Mouse (Mus musculus) kidney, adult 2 months (tissue): ENCODE measurements around the gene Slc11a1.

ENCODE experiments used
- CTCF ChIP-seq: fragments of 200-500 bp; conservative IDR thresholded peaks from 2 replicates; pipeline ENCODE4 v1.5.1; 2011; ENCODE audit warnings: low read depth, mild to moderate bottlenecking, control low read depth, low read length, moderate library complexity, mixed read lengths; ENCODE audit not compliant: insufficient read depth, insufficient read length
- POLR2A ChIP-seq: fragments of 200-500 bp; IDR thresholded peaks from one replicate; pipeline ENCODE4 v1.6.1; 2011; ENCODE audit warnings: low read depth, low read length, control low read depth

DNA sequence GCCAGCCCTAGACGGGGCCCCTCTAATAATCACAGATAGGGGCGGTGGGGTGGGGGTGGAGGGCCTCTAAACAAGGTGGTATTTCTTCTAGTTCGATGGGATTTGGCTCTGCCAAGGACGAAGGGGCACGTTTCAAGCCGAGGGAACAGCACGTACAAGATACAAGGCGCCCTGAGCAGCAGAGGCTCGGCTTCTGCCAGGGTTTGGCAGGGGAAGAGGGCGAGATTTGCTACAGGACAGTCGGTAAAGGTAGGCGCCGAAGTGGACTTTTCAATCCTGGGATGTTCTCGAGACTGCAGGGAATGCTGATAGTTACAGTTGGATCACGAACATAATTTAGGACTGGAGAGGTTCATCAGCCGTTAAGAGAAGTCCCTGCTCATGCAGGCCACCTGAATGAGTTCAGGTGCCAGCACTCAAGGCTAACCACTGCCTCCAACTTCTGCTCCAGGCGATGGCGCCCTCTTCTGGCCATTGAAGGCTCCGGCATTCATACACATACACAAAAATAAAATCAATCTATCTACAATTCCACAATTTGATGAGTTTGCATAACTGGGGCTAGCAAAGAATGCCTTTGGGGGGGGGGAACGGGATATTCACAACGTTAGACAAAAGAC lies 15.4 kb downstream of the Slc11a1 start:
- TF ChIP-seq CTCF (peak; percentile 76), POLR2A (no peak)
